Mouse (Mus musculus): ENCODE results near the gene 6430548M08Rik.

DNA sequence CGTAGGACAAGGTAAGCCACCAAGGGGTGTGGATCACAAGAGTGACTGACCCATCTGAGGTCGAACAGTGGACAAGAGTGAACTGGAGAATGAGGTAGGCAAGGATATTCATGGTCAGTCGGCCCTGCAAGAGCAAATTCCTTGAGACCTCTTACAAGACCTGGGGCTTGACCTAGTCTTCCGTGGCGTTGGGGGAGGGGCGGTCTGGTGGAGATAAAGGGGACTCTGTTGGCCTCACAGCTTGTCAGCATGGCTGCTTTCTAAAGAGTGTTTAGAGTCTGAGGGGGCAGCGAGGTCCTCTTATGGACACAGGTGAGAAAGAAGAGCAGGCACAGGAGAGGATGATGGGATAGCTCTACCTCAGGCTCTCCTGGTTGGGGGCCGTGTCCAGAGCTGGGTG, 55.2 kb downstream of the 6430548M08Rik start:
- TF ChIP-seq CTCF (IDR thresholded peaks at IDR 0.05) (no peak), POLR2A (IDR thresholded peaks at IDR 0.05; ENCODE audit: insufficient read depth, low read depth, low read length) (no peak)

All from heart, adult 2 months (tissue).